Mouse (Mus musculus): ENCODE results near the gene Sf3a3.

DNA sequence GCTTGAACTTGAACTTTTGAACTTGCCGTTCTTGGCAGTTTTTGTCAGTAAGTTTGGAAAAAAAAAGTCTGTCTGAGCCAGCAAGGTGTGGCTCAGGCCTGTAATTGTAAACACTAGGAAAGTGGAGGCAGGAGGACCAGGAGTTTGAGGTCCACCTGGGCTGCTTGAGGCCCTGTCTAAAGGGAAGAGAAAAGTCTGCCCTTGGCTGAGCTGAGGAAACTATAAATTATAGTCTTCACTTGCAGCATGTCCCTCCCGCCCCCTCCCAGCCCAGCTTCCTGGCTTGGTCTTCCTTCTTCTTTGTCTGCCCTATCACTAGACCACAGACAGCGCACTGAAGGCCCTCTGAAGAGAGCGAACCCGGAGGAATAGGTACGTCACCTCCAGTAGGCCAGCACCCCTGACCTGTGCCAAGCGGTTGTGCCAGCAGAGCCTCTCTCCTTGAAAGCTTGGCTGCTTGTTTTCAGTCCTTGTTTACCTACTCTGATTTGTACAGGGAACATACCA is 44.8 kb downstream of the Sf3a3 start:
- TF ChIP-seq GATA2 (IDR thresholded peaks at IDR 0.05; ENCODE audit: borderline replicate concordance, low read depth, low read length), result no peak
- no peak for TF ChIP-seq CTCF (IDR thresholded peaks at IDR 0.05; ENCODE audit: low read depth, low read length)
- 0 out of 2 replicates have a peak, but pooled peaks have one; percentile 22 for TF ChIP-seq TAL1 (conservative IDR thresholded peaks at IDR 0.05; ENCODE audit: low read depth, low read length)
- no peak for TF ChIP-seq GATA1 (IDR thresholded peaks at IDR 0.05; ENCODE audit: borderline replicate concordance, low read length)
